Mouse (Mus musculus): ENCODE data around the gene Mtmr4. TPM values are rescaled to one million over a fixed set of nuclear protein-coding genes. Genes with fewer than 3 reads are reported as not detected.
A peak's percentile ranks its signal among the peaks of the same experiment; 100 is the strongest.

Gene Mtmr4
- polyA plus RNA-seq, 1 experiment from 2014 or later: 41.7 TPM

GRCm38 (mm10) chr11:87609264-87609663 lies 17.3 kb downstream of the Mtmr4 start:
- 88% methylated on average over 7 of the region's 7 CpGs for WGBS
- Histone ChIP-seq H3K4me1 (ENCODE audit: insufficient read depth, low read length) (no peaks in the 10 kb centered on the region), H3K9me3 (ENCODE audit: low read length) (no peaks in the 10 kb centered on the region), H3K9ac (replicated peaks; ENCODE audit: low read length) (no peak overlapping the region), H3K36me3 (ENCODE audit: insufficient read depth, low read length) (peaks cover 86% of the 10 kb centered on the region), H3K27ac (ENCODE audit: low read length) (no peak overlapping the region), H3K4me3 (ENCODE audit: low read length) (no peak overlapping the region), H3K27me3 (ENCODE audit: insufficient read depth, low read length) (no peaks in the 10 kb centered on the region), H3K4me2 (replicated peaks; ENCODE audit: low read depth, low read length) (no peak overlapping the region)
- no peak for ATAC-seq (ENCODE audit: low FRiP score, low TSS enrichment)

- WGBS: 89% methylated on average over 9 of the region's 9 CpGs
- Histone ChIP-seq H3K4me2 (replicated peaks; ENCODE audit: low read depth, low read length) (no peak overlapping the region), H3K4me1 (ENCODE audit: insufficient read depth, low read length) (no peaks in the 10 kb centered on the region), H3K27ac (ENCODE audit: low read length) (no peak overlapping the region), H3K27me3 (ENCODE audit: insufficient read depth, low read length) (no peaks in the 10 kb centered on the region), H3K4me3 (ENCODE audit: low read length) (no peak overlapping the region), H3K36me3 (ENCODE audit: insufficient read depth, low read length) (peaks cover 85% of the 10 kb centered on the region), H3K9me3 (ENCODE audit: low read length) (no peaks in the 10 kb centered on the region), H3K9ac (replicated peaks; ENCODE audit: low read length) (no peak overlapping the region)
- ATAC-seq (ENCODE audit: low FRiP score, low TSS enrichment): no peak
Observed at GRCm38 (mm10) chr11:87611547-87611946, 19.6 kb downstream of the Mtmr4 start.

GRCm38 (mm10) chr11:87613972-87614371 lies 22.0 kb downstream of the Mtmr4 start:
- Histone ChIP-seq H3K9ac (replicated peaks; ENCODE audit: low read length) (no peak overlapping the region), H3K9me3 (ENCODE audit: low read length) (peaks cover 10% of the 10 kb centered on the region), H3K27ac (ENCODE audit: low read length) (no peak overlapping the region), H3K4me1 (ENCODE audit: insufficient read depth, low read length) (no peaks in the 10 kb centered on the region), H3K4me3 (ENCODE audit: low read length) (no peak overlapping the region), H3K36me3 (ENCODE audit: insufficient read depth, low read length) (peaks cover 90% of the 10 kb centered on the region), H3K4me2 (replicated peaks; ENCODE audit: low read depth, low read length) (no peak overlapping the region), H3K27me3 (ENCODE audit: insufficient read depth, low read length) (no peaks in the 10 kb centered on the region)
- WGBS: 92% methylated on average over 7 of the region's 7 CpGs
- ATAC-seq (ENCODE audit: low FRiP score, low TSS enrichment): no peak

- no peak overlapping the region for H3K9ac ChIP-seq (replicated peaks; ENCODE audit: low read length)
- no peak overlapping the region for H3K4me2 ChIP-seq (replicated peaks; ENCODE audit: low read depth, low read length)
- no peak overlapping the region for H3K4me3 ChIP-seq (ENCODE audit: low read length)
- WGBS: 97% methylated on average over 5 of the region's 5 CpGs
- no peaks in the 10 kb centered on the region for H3K4me1 ChIP-seq (ENCODE audit: insufficient read depth, low read length)
- peaks cover 10% of the 10 kb centered on the region for H3K9me3 ChIP-seq (ENCODE audit: low read length)
- peaks cover 79% of the 10 kb centered on the region for H3K36me3 ChIP-seq (ENCODE audit: insufficient read depth, low read length)
- H3K27me3 ChIP-seq (ENCODE audit: insufficient read depth, low read length): no peaks in the 10 kb centered on the region
- ATAC-seq (ENCODE audit: low FRiP score, low TSS enrichment): no peak
- H3K27ac ChIP-seq (ENCODE audit: low read length): no peak overlapping the region
Observed at GRCm38 (mm10) chr11:87615551-87615950, 23.6 kb downstream of the Mtmr4 start.

GRCm38 (mm10) chr11:87615952-87616351 lies 24.0 kb downstream of the Mtmr4 start:
- H3K9me3 ChIP-seq (ENCODE audit: low read length): peaks cover 10% of the 10 kb centered on the region
- H3K4me1 ChIP-seq (ENCODE audit: insufficient read depth, low read length): no peaks in the 10 kb centered on the region
- ATAC-seq (ENCODE audit: low FRiP score, low TSS enrichment): no peak
- no peak overlapping the region for H3K9ac ChIP-seq (replicated peaks; ENCODE audit: low read length)
- H3K4me3 ChIP-seq (ENCODE audit: low read length): no peak overlapping the region
- WGBS: 96% methylated on average over 2 of the region's 2 CpGs
- H3K27ac ChIP-seq (ENCODE audit: low read length): no peak overlapping the region
- H3K4me2 ChIP-seq (replicated peaks; ENCODE audit: low read depth, low read length): no peak overlapping the region
- H3K36me3 ChIP-seq (ENCODE audit: insufficient read depth, low read length): peaks cover 75% of the 10 kb centered on the region
- no peaks in the 10 kb centered on the region for H3K27me3 ChIP-seq (ENCODE audit: insufficient read depth, low read length)

- no peak within 1 kb of the TSS for H3K27ac ChIP-seq (ENCODE audit: low read length)
- no peaks in the 10 kb centered on the region for H3K27me3 ChIP-seq (ENCODE audit: insufficient read depth, low read length)
- no peak within 1 kb of the TSS for H3K4me3 ChIP-seq (ENCODE audit: low read length)
- WGBS: 90% methylated on average over 30 of the region's 69 CpGs
- peak; percentile 39; the same call in 1 of the 2 replicates for ATAC-seq (ENCODE audit: low FRiP score, low TSS enrichment)
- H3K36me3 ChIP-seq (ENCODE audit: insufficient read depth, low read length): peaks cover 65% of the 10 kb centered on the region
- H3K9ac ChIP-seq (replicated peaks; ENCODE audit: low read length): no peak within 1 kb of the TSS
- no peaks in the 10 kb centered on the region for H3K4me1 ChIP-seq (ENCODE audit: insufficient read depth, low read length)
- H3K4me2 ChIP-seq (replicated peaks; ENCODE audit: low read depth, low read length): no peak within 1 kb of the TSS
- peaks cover 10% of the 10 kb centered on the region for H3K9me3 ChIP-seq (ENCODE audit: low read length)
Observed at GRCm38 (mm10) chr11:87616790-87617474, 25.0 kb downstream of the Mtmr4 start, which contains the start of gene Hsf5. Gene Hsf5, plus strand, starts transcription at chr11:87617164.

GRCm38 (mm10) chr11:87617606-87618005 lies 25.6 kb downstream of the Mtmr4 start:
- 95% methylated on average over 12 of the region's 32 CpGs for WGBS
- Histone ChIP-seq H3K4me2 (replicated peaks; ENCODE audit: low read depth, low read length) (no peak overlapping the region), H3K9me3 (ENCODE audit: low read length) (peaks cover 10% of the 10 kb centered on the region), H3K36me3 (ENCODE audit: insufficient read depth, low read length) (peaks cover 59% of the 10 kb centered on the region), H3K4me3 (ENCODE audit: low read length) (no peak overlapping the region), H3K27ac (ENCODE audit: low read length) (no peak overlapping the region), H3K9ac (replicated peaks; ENCODE audit: low read length) (no peak overlapping the region), H3K27me3 (ENCODE audit: insufficient read depth, low read length) (no peaks in the 10 kb centered on the region), H3K4me1 (ENCODE audit: insufficient read depth, low read length) (no peaks in the 10 kb centered on the region)
- ATAC-seq (ENCODE audit: low FRiP score, low TSS enrichment): no peak

- 33% methylated on average over 4 of the region's 4 CpGs for WGBS
- ATAC-seq (ENCODE audit: low FRiP score, low TSS enrichment): peak; percentile 70; the same call in 1 of the 2 replicates
- Histone ChIP-seq H3K4me2 (replicated peaks; ENCODE audit: low read depth, low read length) (no peak overlapping the region), H3K4me1 (ENCODE audit: insufficient read depth, low read length) (no peaks in the 10 kb centered on the region), H3K27ac (ENCODE audit: low read length) (no peak overlapping the region), H3K27me3 (ENCODE audit: insufficient read depth, low read length) (no peaks in the 10 kb centered on the region), H3K9me3 (ENCODE audit: low read length) (no peaks in the 10 kb centered on the region), H3K4me3 (ENCODE audit: low read length) (no peak overlapping the region), H3K36me3 (ENCODE audit: insufficient read depth, low read length) (peaks cover 27% of the 10 kb centered on the region), H3K9ac (replicated peaks; ENCODE audit: low read length) (no peak overlapping the region)
Observed at GRCm38 (mm10) chr11:87623160-87623559, 31.2 kb downstream of the Mtmr4 start.

- 0 out of 2 replicates have a peak, but pooled peaks have one; percentile 27 for ATAC-seq (ENCODE audit: low FRiP score, low TSS enrichment)
- H3K4me2 ChIP-seq (replicated peaks; ENCODE audit: low read depth, low read length): no peak overlapping the region
- 23% methylated on average over 10 of the region's 10 CpGs for WGBS
- H3K9me3 ChIP-seq (ENCODE audit: low read length): no peaks in the 10 kb centered on the region
- H3K4me1 ChIP-seq (ENCODE audit: insufficient read depth, low read length): no peaks in the 10 kb centered on the region
- no peaks in the 10 kb centered on the region for H3K27me3 ChIP-seq (ENCODE audit: insufficient read depth, low read length)
- H3K36me3 ChIP-seq (ENCODE audit: insufficient read depth, low read length): peaks cover 5% of the 10 kb centered on the region; the same call in 1 of the 2 replicates
- H3K9ac ChIP-seq (replicated peaks; ENCODE audit: low read length): no peak overlapping the region
- H3K27ac ChIP-seq (ENCODE audit: low read length): no peak overlapping the region
- no peak overlapping the region for H3K4me3 ChIP-seq (ENCODE audit: low read length)
Observed at GRCm38 (mm10) chr11:87629859-87630258, 37.9 kb downstream of the Mtmr4 start.

GRCm38 (mm10) chr11:87638793-87639192 lies 46.8 kb downstream of the Mtmr4 start:
- H3K9ac ChIP-seq (replicated peaks; ENCODE audit: low read length): peak overlapping the region; percentile 84
- H3K9me3 ChIP-seq (ENCODE audit: low read length): no peaks in the 10 kb centered on the region
- H3K27ac ChIP-seq (ENCODE audit: low read length): peak overlapping the region; percentile 56; the same call in 1 of the 2 replicates
- H3K36me3 ChIP-seq (ENCODE audit: insufficient read depth, low read length): no peaks in the 10 kb centered on the region
- 0 out of 2 replicates have a peak, but pooled peaks cover 5% of the 10 kb centered on the region for H3K4me1 ChIP-seq (ENCODE audit: insufficient read depth, low read length)
- H3K4me2 ChIP-seq (replicated peaks; ENCODE audit: low read depth, low read length): peak overlapping the region; percentile 82
- H3K27me3 ChIP-seq (ENCODE audit: insufficient read depth, low read length): no peaks in the 10 kb centered on the region
- ATAC-seq (ENCODE audit: low FRiP score, low TSS enrichment): peak; percentile 27; the same call in 1 of the 2 replicates
- WGBS: 11% methylated on average over 2 of the region's 2 CpGs
- peak overlapping the region; percentile 52 for H3K4me3 ChIP-seq (ENCODE audit: low read length)

Data from kidney, embryonic 16.5 days (tissue).